Mouse (Mus musculus) bone marrow macrophage, adult 2 months (primary cell): ENCODE results near the gene 1810009A15Rik.

Experiments
- CTCF ChIP-seq: IDR thresholded peaks from 2 replicates; pipeline ENCODE4 v1.5.1; 2012; ENCODE audit warnings: low read depth, mild to moderate bottlenecking, low read length, moderate library complexity
- POLR2A ChIP-seq: IDR thresholded peaks from 2 replicates; pipeline ENCODE4 v1.6.1; 2012; ENCODE audit warnings: mild to moderate bottlenecking, low read depth, low read length, borderline replicate concordance

- no peak for TF ChIP-seq POLR2A
- no peak for TF ChIP-seq CTCF
Observed at GRCm38 (mm10) chr19:8898576-8898975, 9.9 kb downstream of the 1810009A15Rik start.
